Mouse (Mus musculus) gastrocnemius, postnatal 4 days (tissue): ENCODE measurements around the gene Plce1. TPM values are rescaled to one million over a fixed set of nuclear protein-coding genes. Genes with fewer than 3 reads are reported as not detected.
A peak's percentile ranks its signal among the peaks of the same experiment; 100 is the strongest.
"Not testable (repeated sequence)": the region's sequence is repeated elsewhere in the genome, so short reads cannot be mapped to it uniquely, and the experiment has no call there.

ENCODE experiments used
- DNase-seq, 2 experiments: peaks; one replicate each; pipeline ENCODE4 v3.0.0; 2021 to 2022; ENCODE audit warnings: low spot score in 2 of 2, mixed read lengths in 2 of 2
- total RNA-seq, 2 experiments: library from RNA; stranded (reverse); gene quantifications; 2 replicates each; pipeline ENCODE4 v1.2.3; 2021

The Plce1 gene
- total RNA-seq, 2 experiments from 2014 or later: 53.1 to 56.9 TPM

DNA sequence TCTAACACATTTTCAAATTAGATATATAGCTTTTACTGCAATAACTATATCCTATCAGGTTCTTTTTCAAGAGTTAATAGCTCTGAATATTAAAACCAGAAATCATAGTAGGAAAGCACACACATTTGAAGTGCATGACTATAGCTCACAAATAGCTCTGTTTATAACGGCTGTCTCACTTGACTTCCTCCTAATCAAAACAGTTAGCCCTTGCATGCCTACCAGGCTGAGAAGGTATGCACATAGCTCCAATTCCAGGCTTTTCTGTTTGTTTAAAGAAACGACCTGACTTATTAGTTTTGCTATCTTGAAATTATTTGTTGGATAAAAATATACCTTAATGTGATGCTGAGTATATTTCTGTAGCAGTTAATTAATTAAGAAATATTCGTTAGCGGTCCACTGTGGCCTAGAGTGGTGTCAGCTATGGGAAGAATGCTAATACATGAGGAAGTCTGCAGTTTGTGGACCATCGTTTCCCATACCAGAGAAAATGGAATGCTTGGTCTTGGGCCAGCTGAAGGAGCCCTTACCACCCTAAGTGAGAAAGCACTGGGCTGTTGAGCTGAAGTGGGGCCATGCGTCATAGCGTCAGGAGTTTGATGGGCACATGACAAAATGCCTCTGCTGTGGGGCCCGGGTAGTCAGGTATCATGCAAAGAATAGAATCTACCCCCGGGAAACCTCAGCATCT, 146.3 kb downstream of the Plce1 start:
- DNase-seq: no peak

DNA sequence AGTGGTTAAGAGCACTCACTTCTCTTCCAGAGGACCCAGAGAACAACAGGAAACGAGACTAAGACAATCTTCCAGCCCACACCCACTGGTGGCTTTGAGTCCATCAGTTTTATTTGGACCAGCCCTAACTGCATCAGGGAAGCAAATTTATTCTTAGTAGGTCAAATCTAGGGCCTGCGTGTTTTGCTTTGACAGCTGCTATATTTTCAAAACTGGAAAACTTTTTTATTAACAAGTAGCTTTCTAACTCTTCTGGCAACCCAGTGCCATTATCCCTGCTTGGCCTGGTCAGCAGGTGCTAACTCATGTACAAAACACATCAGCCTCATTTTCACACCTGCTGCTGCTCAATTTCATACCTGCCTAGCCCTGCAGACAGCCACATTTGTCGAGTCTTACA, 151.3 kb downstream of the Plce1 start:
- DNase-seq: no peak

DNA sequence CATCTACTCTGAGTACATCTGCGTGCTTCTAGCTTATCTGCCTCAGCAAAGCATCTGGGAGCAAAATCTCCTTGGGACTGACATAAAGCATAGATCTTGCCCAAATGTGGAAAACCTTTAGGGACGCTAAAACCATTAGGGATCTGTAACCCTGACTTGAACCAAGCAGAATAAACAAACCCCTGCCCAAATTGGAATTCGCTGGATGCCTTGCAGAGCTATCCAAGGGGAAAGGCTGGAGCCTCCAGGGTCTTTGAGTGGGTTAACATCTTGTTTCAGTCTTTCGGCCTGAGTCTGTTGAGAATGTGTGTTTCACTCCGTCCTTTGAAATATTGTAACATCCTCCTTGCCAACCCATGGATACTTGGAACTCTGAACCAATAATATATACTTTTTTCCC, 152.4 kb downstream of the Plce1 start:
- no peak for DNase-seq

DNA sequence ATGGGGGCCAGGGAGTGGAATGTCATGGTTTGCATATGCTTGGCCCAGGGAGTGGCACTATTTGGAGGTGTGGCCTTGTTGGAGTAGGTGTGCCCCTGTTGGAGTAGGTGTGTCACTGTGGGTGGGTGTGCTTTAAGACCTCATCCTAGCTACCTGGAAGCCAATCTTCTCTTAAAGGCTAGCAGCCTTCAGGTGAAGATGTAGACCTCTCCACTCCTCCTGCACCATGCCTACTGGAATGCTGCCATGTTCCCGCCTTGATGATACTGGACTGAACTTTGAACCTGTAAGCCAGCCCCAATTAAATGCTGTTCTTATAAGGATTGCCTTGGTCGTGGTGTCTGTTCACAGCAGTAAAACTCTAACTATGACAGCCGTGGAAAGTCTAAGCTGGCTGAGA, 158.1 kb downstream of the Plce1 start:
- DNase-seq: no peak

DNA sequence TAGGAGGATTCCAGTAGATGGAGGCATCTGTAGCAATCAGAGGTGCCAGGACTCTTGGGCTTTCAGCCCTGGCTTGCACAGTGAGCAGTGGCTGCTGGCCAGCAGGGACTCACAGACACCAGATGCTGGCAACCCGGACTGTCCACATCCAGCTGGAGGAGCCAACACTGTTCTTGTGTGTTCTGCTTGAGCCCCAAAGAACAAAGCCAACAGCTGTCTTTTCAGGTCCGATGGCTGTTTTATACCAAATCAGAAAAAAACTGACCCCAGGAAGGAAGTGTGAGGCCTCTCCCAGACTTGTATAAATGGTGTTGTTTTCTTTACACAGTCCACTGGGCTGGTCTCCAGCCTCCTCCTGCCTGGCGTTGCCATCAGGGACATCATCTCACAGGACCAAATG, 158.9 kb downstream of the Plce1 start:
- DNase-seq: peak in 1 of 2 experiments; percentile 54

DNA sequence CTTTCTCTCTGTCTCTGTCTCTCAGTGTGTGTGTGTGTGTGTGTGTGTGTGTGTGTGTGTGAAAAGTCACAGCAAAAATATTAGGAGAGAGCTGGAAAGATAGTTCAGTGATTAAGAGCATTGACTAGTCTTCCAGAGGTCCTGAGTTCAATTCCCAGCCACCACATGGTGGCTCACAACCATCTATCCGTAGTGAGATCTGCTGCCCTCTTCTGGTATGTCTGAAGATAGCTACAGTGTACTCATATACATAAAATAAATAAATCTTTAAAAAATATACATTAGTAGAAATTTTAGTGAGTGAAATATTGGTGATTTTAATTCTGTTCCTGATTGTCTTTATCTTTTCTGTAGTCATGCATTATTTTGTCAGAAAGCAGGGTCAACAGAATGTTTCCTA, 161.6 kb downstream of the Plce1 start:
- not testable (repeated sequence) for DNase-seq

DNA sequence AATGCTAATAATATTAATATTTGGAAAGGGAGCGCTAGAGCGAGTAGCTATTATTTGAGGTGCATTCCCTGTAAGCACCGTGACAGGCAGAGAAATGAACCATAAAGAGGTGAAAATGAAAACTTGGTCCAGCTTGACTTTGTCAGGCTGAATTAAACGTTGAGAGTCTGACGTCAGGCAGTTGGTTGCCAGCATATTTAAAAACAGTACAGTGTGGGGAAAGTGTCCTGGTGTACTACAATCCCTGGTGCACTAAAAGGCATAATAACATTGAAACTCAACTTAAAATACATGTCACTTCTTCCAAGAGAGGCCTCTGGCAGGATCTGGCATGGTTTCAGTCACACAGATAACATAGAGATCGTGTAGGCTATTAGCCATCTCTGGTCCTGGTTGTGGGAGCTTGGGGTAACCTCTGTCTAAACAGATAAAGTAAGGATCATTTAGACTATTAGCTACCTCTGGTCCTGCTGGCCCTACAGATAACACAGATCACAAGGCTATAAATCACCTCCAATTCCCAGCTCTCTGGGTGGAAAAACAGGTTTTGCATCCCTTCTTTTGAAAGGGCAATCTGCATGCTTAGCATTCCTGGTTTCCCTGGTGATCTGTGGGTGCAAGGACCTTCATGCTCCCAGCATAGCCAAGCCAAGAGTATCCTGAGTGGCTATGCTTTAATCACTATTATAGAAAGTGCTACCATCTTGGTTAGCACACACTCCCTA, 164.1 kb downstream of the Plce1 start:
- no peak for DNase-seq

DNA sequence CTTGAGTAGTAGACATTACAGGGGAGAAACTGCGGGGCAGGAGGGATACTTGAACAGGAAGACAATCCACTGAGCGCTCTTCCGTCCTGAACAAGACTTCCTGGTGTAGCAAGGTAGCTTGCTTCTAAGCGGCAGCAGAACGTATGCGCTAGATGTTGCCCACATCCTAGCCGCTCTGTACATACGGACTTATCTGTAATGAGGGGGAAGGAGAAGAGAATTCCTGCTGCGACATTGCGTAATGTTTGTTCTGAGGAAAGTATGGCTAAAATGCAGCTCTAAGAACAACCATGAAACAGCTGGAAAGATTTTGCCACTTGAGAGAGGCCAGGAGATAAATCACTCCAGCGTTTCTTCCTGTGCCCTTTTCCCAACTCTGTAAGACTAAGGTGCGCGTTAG, 177.1 kb downstream of the Plce1 start:
- no peak for DNase-seq

DNA sequence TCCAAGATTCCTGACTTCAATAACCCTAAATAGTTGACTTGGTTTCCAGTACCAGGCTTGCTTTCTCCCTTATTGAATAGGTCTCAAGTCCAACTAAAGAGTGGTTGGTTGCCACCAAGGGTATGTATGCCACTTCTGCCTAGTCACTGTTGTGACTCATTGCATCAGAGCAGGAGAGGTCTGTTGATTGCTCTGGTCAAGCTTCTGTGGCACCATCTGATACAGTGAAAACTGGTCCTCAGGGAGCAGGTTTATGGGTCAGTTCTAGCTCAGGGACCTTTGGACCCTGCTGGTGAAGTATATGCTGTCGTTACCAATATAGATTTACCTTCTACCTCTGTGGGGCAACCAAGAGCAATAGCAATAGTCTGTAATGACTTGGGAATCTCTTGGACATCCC, 184.5 kb downstream of the Plce1 start:
- DNase-seq: no peak

DNA sequence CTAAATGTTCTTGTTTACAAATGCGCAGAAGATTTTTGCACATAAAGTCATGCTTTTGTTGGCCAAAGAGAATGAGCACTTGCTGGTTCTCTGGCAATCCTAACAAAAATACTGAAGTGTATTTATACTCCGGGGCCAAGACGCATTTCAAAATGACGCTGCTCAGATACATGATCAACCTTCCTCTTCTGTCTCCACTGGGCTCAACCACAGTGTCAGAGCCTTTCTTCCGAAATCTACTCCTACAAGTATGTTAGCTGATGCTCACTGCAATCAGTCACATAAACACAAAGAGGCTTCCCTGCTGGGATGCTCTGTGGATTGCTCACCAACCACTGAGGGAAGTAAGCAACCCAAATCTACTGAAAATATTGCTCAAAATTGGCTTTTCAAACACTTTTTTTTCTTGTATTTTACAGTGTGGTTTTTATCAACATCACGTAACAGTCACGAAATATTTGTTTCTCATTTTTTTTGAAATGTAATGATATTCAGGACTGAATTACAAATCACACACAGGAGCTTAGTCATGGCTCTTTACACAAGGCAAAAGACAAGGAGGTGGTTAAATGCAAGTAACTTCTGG, 191.2 kb downstream of the Plce1 start:
- no peak for DNase-seq

DNA sequence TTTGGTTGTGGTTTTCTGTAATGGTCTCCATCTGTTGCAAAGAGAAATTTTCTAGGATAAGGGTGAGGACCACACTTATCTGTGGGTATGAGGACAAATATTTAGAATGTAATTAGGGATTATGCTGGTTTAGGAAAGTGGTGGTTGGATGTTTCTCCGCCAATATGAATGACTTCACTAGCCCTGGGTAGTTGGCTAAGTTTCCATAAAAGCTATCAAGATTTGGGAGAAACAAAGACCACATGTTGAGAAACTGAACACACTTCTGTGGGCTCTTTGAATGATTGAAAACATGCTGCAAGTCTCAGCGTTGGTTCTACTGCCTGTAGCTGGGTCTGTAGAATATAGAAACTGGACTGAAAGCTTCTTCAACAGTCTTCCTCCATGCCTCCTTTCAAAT, 193.0 kb downstream of the Plce1 start:
- DNase-seq: no peak

DNA sequence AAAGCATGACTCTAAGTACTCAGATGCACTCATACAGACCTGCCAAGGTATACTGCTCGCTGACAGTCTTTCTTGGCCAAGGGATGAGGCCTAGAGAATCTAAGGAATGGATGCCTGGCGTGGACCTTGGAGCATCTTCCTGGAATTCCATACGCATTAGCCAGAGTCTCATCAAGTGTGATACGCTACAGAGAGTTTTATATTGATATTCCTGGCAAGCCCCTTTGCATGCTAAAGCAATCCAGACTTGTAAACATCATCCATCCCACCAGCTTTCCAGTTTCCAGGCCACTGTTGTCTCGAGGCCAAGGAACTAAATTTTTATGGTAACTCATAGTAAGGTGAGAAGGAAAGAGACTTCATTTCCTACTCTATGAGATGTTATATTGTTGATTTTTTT, 197.7 kb downstream of the Plce1 start:
- no peak for DNase-seq

DNA sequence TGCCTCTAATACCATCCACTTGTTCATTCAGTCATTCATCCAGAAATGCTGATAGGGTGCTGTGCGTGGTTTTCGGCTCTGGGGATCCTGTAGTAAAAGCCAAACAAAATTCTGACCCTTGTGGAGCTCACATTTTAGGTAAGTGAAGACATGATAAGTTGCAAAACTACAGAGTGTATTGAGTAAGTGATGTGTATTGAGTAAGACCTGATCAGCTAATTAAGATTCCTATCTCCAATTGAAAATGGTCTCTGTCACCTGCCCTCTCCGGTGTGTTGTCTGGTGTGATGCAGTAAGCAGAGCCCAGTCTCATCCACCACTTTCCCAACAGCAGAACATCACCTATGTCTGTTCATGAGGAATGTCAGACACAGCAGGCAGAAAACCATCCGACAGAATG, 198.6 kb downstream of the Plce1 start:
- DNase-seq: no peak

DNA sequence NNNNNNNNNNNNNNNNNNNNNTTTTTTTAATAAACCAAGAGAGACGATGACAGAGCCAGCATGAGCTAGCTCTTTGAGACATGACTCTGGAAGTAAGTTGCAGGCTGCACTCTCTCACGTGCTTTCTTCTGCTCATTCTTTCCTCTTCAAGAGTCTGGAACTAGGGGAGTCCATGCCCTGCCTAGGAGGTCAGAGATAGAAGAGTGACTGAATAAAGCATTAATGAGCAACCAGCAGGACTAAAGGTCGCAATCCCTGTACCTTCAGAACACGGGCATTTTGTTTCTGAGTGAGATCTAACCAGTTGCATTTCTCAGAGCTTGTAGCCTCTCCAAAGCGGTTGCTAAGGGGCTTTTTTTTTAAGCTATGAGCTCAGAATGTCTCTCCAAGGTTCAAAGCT, 206.4 kb downstream of the Plce1 start:
- no peak for DNase-seq

DNA sequence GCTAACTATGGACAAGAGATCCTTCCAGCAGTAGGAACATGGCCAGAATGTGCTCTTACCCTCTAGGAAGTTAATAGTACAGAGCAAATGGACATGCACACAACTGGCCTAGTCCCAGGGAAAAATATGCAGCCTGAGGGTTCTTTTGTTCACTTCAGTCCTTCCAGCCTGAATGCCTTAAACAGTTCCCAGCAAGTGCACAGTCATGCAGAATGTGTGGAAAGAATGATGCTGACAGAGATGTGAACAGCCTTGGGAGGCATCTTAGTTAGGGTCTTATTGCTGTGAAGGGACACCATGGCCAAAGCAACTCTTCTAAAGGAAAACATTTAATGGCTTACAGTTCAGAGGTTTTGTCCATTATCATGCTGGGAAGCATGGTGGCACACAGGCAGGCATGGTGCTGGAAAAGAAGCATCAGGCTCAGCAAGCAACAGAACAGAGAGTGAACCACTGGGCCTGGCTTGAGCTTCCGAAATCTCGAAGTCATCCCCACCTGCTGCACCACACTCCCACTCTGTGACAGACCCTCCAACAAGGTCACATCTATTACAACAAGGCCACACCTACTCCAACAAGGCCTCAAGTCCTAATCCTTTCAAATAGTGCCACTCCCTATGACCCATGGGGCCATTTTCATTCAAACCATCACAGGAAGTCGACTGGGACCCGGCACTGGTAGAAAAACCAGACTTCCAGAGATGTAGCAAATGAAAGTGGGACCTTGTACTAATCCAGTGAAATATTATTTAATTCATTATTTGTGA, 208.0 kb downstream of the Plce1 start:
- DNase-seq: no peak

DNA sequence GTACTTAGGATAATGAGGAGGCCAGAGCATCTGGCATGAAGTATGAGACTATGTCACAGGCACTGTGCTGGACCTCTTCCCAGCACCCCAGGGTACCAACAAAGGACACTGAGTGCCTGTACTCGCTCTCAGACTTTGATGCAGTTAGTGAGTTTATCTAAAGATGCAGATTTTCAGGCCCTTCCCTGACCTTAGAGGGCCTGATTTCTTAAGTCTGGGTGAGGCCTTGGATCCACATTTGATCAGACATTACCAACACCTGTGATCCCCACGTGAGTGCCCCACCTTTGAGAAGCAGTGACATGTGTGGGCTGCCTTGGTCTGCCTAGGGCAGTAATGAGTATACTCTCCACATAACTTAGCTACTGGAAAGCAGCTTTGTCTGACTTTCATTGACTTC, 209.4 kb downstream of the Plce1 start:
- DNase-seq: no peak

DNA sequence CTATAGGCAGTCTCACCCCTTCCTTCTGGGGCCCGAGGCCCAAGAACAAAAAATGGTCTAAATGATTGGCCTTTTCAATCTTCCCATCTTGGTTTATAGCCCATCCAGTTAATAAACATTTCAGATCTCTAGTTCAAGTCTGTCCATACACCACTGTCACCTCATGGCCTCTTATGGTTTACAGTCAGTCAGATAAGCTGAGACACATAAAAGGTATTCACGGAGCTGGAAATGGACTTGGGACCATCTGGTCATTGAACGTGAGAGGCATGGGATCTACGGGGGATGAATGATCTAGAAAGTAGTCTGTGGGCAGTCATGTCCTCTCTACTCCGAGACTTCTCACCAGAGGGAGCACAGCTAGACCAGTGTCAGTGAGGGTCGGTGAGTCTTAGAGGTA, 210.6 kb downstream of the Plce1 start:
- DNase-seq: no peak

DNA sequence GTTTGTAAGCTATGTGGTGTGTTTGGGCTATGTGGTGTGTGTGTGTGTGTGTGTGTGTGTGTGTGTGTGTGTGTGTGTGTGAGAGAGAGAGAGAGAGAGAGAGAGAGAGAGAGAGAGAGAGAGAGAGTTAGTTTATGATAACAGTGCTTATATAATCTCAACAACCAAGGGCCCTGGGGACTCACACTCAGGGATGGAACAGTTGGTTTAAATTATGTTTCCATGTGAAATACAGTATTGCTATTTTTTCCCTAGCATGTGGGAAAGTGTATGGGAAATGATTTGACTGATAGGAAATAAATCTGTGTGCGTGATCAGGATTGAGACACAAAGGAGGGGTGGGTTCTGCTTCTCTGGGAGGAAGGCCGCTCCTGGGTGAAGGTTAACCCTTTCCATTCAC, 212.4 kb downstream of the Plce1 start:
- DNase-seq: no peak

DNA sequence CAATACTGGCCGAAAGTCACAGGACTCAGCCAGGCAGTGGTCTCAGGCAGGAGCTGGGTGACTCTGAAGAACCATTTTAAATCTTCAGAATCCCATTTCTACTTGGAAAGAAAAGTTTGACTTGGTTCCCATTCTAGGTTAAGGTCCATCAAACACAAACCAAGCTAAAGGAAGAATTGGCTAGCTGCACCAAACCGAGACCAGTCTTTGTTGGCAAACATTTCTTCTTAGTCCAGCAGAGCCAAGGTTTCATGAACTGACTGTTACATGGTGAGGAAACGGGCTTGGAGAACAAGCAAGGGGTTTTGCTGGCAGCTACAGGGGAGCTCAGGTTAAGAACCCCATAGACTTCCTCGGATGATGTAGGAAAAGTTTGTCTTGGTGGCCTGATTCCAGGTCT, 212.9 kb downstream of the Plce1 start:
- DNase-seq: no peak

DNA sequence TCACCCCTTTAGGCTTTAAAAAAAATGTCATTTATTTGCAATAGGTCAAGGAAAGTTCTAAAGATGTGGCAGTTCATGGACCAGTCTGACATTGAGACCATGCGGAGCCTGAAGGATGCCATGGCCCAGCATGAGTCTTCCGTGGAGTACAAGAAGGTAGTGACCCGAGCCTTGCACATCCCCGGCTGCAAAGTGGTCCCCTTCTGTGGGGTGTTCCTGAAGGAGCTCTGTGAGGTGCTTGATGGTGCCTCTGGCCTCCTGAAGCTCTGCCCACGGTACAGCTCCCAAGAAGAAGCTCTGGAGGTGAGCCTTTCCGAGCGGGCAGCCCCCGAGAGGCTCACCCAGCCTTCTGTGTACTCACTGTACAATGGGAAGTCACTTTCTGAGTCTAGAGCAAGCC, 220.9 kb downstream of the Plce1 start:
- no peak for DNase-seq

DNA sequence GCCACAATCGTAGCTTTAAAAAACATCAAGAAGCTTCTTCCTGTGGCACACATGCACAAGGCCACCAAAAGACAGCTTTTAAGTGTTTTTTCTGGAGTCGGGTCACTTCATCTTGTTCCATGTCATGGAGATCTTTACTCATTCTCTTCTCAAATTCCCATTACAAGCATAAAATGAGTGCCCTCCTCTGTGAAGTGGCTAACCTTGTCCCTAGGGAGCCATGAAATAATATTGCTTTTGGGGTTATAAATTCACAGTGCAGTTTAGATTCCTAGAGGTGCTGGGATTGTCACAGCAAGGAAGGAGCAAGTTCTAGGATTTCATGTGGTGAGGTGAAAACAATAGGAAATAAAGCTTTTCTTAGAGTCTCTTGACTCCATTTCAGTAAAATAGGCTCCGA, 223.8 kb downstream of the Plce1 start:
- DNase-seq: no peak

DNA sequence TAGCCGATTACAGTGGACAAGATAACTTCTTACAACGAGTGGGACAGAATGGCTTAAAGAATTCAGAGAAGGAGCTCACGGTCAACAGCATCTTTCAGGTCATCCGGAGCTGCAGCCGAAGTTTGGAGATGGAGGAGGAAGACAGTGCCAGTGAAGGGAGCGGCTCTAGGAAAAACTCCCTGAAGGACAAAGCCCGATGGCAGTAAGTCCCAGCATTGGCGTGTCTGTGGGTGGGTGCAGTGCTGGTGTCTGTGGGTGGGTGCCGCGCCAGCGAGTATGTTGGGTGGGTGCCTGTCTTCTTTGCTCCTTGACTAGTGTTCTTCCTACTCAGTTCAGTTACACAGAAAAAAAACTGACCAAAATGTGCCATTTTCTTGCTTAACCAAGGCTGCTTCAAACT, 224.3 kb downstream of the Plce1 start:
- DNase-seq: no peak
